In genomic region chr1:161033856-161034434, GRCm38 (mm10) we compare ENCODE assay signal across 8 mouse cellular contexts. TPM values are rescaled to one million over a fixed set of nuclear protein-coding genes. Genes with fewer than 3 reads are reported as not detected.
DNase-seq lines count a peak whose midpoint lies in the region; ATAC-seq and TF ChIP-seq lines count a peak whose summit lies in the region.

No protein-coding gene starts in this region.

- ATAC-seq in cerebellum, adult (ENCODE audit: insufficient number of reproducible peaks, low FRiP score, low TSS enrichment): no peak; the same call in 1 of the 2 replicates
- ATAC-seq in liver, embryonic 16.5 days (ENCODE audit: low read depth): no peak

- H3K4me1 ChIP-seq in cerebellum, adult 2 months (ENCODE audit: control insufficient read depth, insufficient read depth, low read length): peaks cover 4% of the 10 kb centered on the region; the same call in 1 of the 2 replicates
- peaks cover 4% of the 10 kb centered on the region; the same call in 1 of the 2 replicates for H3K4me1 ChIP-seq in thymus, adult 2 months (replicated peaks; ENCODE audit: control insufficient read depth, insufficient read depth, low read length)
- H3K4me1 ChIP-seq in liver, embryonic 16.5 days (ENCODE audit: control insufficient read depth, low read depth, low read length): peaks cover 19% of the 10 kb centered on the region

- no peak for TF ChIP-seq POLR2A in cerebellum, adult 2 months (IDR thresholded peaks at IDR 0.05; ENCODE audit: borderline replicate concordance, insufficient read depth, low read length)
- TF ChIP-seq POLR2A in thymus, adult 2 months (IDR thresholded peaks at IDR 0.05; ENCODE audit: control insufficient read depth, extremely low read depth, insufficient read depth, low read length, poor library complexity): no peak

- no peak for TF ChIP-seq CTCF in cerebellum, adult 2 months (IDR thresholded peaks at IDR 0.05; ENCODE audit: borderline replicate concordance, insufficient read depth, low read depth, low read length)
- TF ChIP-seq CTCF in thymus, adult 2 months (IDR thresholded peaks at IDR 0.05; ENCODE audit: borderline replicate concordance, control insufficient read depth, extremely low read depth, insufficient read depth, low read length, poor library complexity): no peak

- WGBS in cerebellum, adult 2 months: 2% methylated on average over 21 of the region's 21 CpGs
- WGBS in thymus, adult 2 months: 3% methylated on average over 21 of the region's 21 CpGs
- WGBS in liver, embryonic 16.5 days (ENCODE audit: insufficient replicate concordance): under 1% methylated on average over 21 of the region's 21 CpGs

- no peak for DNase-seq in cerebellum, adult 2 months
- DNase-seq in thymus, adult 2 months: no peak
- DNase-seq in thymus, postnatal 10 days (ENCODE audit: low spot score in 2 of 2): no peak
- no peak for DNase-seq in urinary bladder, adult 2 months (ENCODE audit: low spot score)
- DNase-seq in right cerebral cortex, postnatal 10 days (ENCODE audit: low spot score in 2 of 2): no peak
- no peak for DNase-seq in frontal cortex, postnatal 25 days (ENCODE audit: low spot score in 2 of 2)

- H3K4me3 ChIP-seq in cerebellum, adult 2 months (replicated peaks; ENCODE audit: insufficient read depth, low read depth, low read length): peak overlapping the region; percentile 80
- H3K4me3 ChIP-seq in thymus, adult 2 months (ENCODE audit: control insufficient read depth, insufficient read depth, low read length): peak overlapping the region; percentile 72
- peak overlapping the region; percentile 84 for H3K4me3 ChIP-seq in liver, embryonic 16.5 days (ENCODE audit: low read depth, low read length)

- no peak overlapping the region for H3K27ac ChIP-seq in cerebellum, adult 2 months (ENCODE audit: insufficient read depth, low read length)
- peak overlapping the region; percentile 18; the same call in 1 of the 2 replicates for H3K27ac ChIP-seq in thymus, adult 2 months (ENCODE audit: control insufficient read depth, insufficient read depth, low read length)
- H3K27ac ChIP-seq in liver, embryonic 16.5 days (ENCODE audit: low read length): peak overlapping the region; percentile 99

- peak overlapping the region; percentile 79 for H3K9ac ChIP-seq in liver, embryonic 16.5 days (ENCODE audit: low read depth, low read length)

- no peaks in the 10 kb centered on the region for H3K27me3 ChIP-seq in cerebellum, adult 2 months (ENCODE audit: control insufficient read depth, insufficient read depth, low read length)
- H3K27me3 ChIP-seq in thymus, adult 2 months (ENCODE audit: control insufficient read depth, insufficient read depth, low read length): no peaks in the 10 kb centered on the region
- H3K27me3 ChIP-seq in liver, embryonic 16.5 days (ENCODE audit: control insufficient read depth, insufficient read depth, low read depth, low read length): no peaks in the 10 kb centered on the region

- H3K4me2 ChIP-seq in liver, embryonic 16.5 days (ENCODE audit: low read depth, low read length): peak overlapping the region; percentile 80

- no peaks in the 10 kb centered on the region for H3K9me3 ChIP-seq in liver, embryonic 16.5 days (replicated peaks; ENCODE audit: control insufficient read depth, low read length)

- peaks cover 26% of the 10 kb centered on the region for H3K36me3 ChIP-seq in thymus, adult 2 months (ENCODE audit: control insufficient read depth, insufficient read depth, low read length)
- peaks cover 27% of the 10 kb centered on the region for H3K36me3 ChIP-seq in liver, embryonic 16.5 days (ENCODE audit: control insufficient read depth, insufficient read depth)

RNA-seq across cellular contexts. Expression of gene Zbtb37, which starts 0.7 kb away (rescaled TPM):
- 5.0 and 5.5 TPM in 2 replicates for polyA plus RNA-seq in cerebellum, adult 2 months (2012; rRNA removed)
- polyA plus RNA-seq in thymus, adult 2 months (2012; rRNA removed): 3.9 and 4.2 TPM in 2 replicates
- 1.8 and 1.9 TPM in 2 replicates for polyA plus RNA-seq in liver, embryonic 16.5 days (2015; fragmentation: Nextera tagmentation; extraction: Ambion mirVana)
- 4.1 and 4.2 TPM in 2 replicates for polyA plus RNA-seq in urinary bladder, adult 2 months (2012; rRNA removed)

RNA-seq across cellular contexts. Expression of gene Dars2, which starts 36.5 kb away (rescaled TPM):
- 20.2 and 21.2 TPM in 2 replicates for polyA plus RNA-seq in cerebellum, adult 2 months (2012; rRNA removed)
- 11.1 and 13.6 TPM in 2 replicates for polyA plus RNA-seq in thymus, adult 2 months (2012; rRNA removed)
- 25.6 and 26.5 TPM in 2 replicates for polyA plus RNA-seq in liver, embryonic 16.5 days (2015; fragmentation: Nextera tagmentation; extraction: Ambion mirVana)
- polyA plus RNA-seq in urinary bladder, adult 2 months (2012; rRNA removed): 17.0 and 17.9 TPM in 2 replicates

RNA-seq across cellular contexts. Expression of gene Cenpl, which starts 36.6 kb away (rescaled TPM):
- polyA plus RNA-seq in cerebellum, adult 2 months (2012; rRNA removed): 1.6 and 1.9 TPM in 2 replicates
- 9.5 and 10.2 TPM in 2 replicates for polyA plus RNA-seq in thymus, adult 2 months (2012; rRNA removed)
- 37.1 and 38.6 TPM in 2 replicates for polyA plus RNA-seq in liver, embryonic 16.5 days (2015; fragmentation: Nextera tagmentation; extraction: Ambion mirVana)
- 2.6 and 3.2 TPM in 2 replicates for polyA plus RNA-seq in urinary bladder, adult 2 months (2012; rRNA removed)

RNA-seq across cellular contexts. Expression of gene Serpinc1, which starts 55.6 kb away (rescaled TPM):
- 0.18 and 0.30 TPM in 2 replicates for polyA plus RNA-seq in cerebellum, adult 2 months (2012; rRNA removed)
- polyA plus RNA-seq in thymus, adult 2 months (2012; rRNA removed): 3.5 and 11.1 TPM in 2 replicates
- 1,260 and 1,401 TPM in 2 replicates for polyA plus RNA-seq in liver, embryonic 16.5 days (2015; fragmentation: Nextera tagmentation; extraction: Ambion mirVana)
- 0.22 and 0.27 TPM in 2 replicates for polyA plus RNA-seq in urinary bladder, adult 2 months (2012; rRNA removed)
